Mouse (Mus musculus): ENCODE measurements around the gene Mvk. TPM values are rescaled to one million over a fixed set of nuclear protein-coding genes. Genes with fewer than 3 reads are reported as not detected.

The Mvk gene
- polyA plus RNA-seq, 1 experiment: 24.4 TPM

- H3K4me1 ChIP-seq (ENCODE audit: control insufficient read depth, insufficient read depth, low read length): no peaks in the 10 kb centered on the region
- H3K27ac ChIP-seq (ENCODE audit: insufficient read depth, low read length): no peak overlapping the region
- TF ChIP-seq POLR2A (IDR thresholded peaks at IDR 0.05; ENCODE audit: low read depth, low read length): no peak
- TF ChIP-seq CTCF (IDR thresholded peaks at IDR 0.05; ENCODE audit: borderline replicate concordance, insufficient read depth, low read length): no peak
- no peak overlapping the region for H3K4me3 ChIP-seq (ENCODE audit: insufficient read depth, low read length)
Measured at GRCm38 (mm10) chr5:114504826-114505225, 60.8 kb downstream of the Mvk start.

DNA sequence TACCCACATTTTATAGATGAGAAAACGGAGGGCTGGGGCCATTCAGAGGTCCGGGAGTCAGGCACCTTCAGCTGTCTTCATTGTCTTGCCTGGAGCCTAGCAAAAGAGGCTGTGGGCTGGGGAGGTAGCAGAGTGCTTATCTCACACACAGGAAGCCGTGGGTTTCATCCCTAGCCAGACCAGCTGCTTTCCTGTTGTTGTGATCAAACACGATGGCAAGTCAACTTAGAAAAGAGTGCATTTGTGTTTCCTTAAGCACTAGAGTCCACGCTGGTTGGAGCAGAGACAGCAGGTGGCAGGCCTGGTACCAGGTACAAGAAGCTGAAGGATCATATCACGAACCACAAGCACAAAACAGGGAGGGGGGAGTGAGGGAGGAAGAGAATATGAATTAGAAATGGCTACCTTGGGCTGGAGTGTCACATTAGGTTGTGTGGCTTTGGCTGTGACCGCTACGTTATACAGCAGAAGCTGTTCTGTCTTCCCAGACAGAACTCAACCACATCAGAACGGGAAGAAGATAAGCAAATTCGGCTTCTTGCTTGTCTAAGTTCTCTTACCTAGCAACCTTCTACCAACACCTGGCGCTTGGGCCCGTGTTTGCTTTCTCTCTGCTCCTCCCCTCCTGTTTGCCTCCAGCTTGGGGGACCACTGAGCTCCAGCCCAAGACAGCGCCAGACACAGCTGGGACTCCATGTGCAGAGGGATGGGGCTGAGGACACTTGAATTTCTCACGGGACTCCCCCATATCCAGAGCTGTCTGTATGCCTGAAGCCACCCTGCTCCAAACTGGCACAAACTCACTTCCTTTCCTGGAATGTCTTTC is 61.4 kb downstream of the Mvk start:
- TF ChIP-seq POLR2A (IDR thresholded peaks at IDR 0.05; ENCODE audit: low read depth, low read length): no peak
- no peak for TF ChIP-seq CTCF (IDR thresholded peaks at IDR 0.05; ENCODE audit: borderline replicate concordance, insufficient read depth, low read length)
- no peak overlapping the region for H3K4me3 ChIP-seq (ENCODE audit: insufficient read depth, low read length)
- no peaks in the 10 kb centered on the region for H3K4me1 ChIP-seq (ENCODE audit: control insufficient read depth, insufficient read depth, low read length)
- H3K27ac ChIP-seq (ENCODE audit: insufficient read depth, low read length): no peak overlapping the region

DNA sequence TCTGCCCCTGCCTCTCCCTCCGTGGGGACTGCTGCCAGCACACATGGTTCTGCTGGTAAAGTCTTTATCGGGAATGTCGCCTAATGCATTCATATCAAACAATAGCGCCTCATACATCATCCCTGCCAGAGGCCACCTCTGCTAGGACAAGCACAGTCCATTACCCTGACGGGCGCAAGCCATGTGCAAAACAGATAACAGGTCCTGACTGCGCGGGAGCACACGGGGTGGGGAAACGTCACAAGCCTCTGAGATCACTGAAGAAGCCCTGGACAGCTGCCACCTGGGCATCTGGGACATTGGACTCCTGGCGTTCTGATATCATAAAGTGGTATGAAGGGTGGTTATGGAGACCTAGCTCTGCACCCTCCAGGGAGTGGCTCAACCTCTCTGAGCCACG is 63.3 kb downstream of the Mvk start:
- TF ChIP-seq CTCF (IDR thresholded peaks at IDR 0.05; ENCODE audit: borderline replicate concordance, insufficient read depth, low read length) (no peak), POLR2A (IDR thresholded peaks at IDR 0.05; ENCODE audit: low read depth, low read length) (no peak)
- Histone ChIP-seq H3K4me3 (ENCODE audit: insufficient read depth, low read length) (no peak overlapping the region), H3K27ac (ENCODE audit: insufficient read depth, low read length) (no peak overlapping the region), H3K4me1 (ENCODE audit: control insufficient read depth, insufficient read depth, low read length) (no peaks in the 10 kb centered on the region)

DNA sequence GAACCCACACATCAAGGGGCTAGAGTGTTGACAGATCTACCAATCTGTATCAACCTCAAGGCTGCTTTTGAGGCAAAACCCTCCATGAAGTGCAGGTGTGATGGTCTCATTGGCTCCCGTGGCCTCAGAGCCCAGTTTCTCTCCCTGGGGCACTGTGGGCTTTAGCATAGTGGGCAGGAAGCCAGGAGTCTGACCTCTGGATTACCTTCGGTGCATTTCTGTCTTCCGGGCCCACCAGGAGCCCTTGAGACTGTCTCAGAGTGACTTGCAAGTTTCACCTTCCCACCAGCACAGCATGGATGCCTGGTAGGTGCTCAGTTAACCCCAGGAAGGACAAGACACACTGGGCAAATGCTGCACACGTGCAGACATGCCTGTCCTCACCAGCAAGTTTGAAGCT is 63.9 kb downstream of the Mvk start:
- no peaks in the 10 kb centered on the region for H3K4me1 ChIP-seq (ENCODE audit: control insufficient read depth, insufficient read depth, low read length)
- H3K27ac ChIP-seq (ENCODE audit: insufficient read depth, low read length): no peak overlapping the region
- TF ChIP-seq CTCF (IDR thresholded peaks at IDR 0.05; ENCODE audit: borderline replicate concordance, insufficient read depth, low read length): no peak
- no peak for TF ChIP-seq POLR2A (IDR thresholded peaks at IDR 0.05; ENCODE audit: low read depth, low read length)
- no peak overlapping the region for H3K4me3 ChIP-seq (ENCODE audit: insufficient read depth, low read length)

- no peak overlapping the region for H3K4me3 ChIP-seq (ENCODE audit: insufficient read depth, low read length)
- no peak overlapping the region for H3K27ac ChIP-seq (ENCODE audit: insufficient read depth, low read length)
- no peak for TF ChIP-seq POLR2A (IDR thresholded peaks at IDR 0.05; ENCODE audit: low read depth, low read length)
- TF ChIP-seq CTCF (IDR thresholded peaks at IDR 0.05; ENCODE audit: borderline replicate concordance, insufficient read depth, low read length): no peak
- H3K4me1 ChIP-seq (ENCODE audit: control insufficient read depth, insufficient read depth, low read length): no peaks in the 10 kb centered on the region
Measured at GRCm38 (mm10) chr5:114509461-114509860, 65.4 kb downstream of the Mvk start.

Other genes starting within 250 kb of the Mvk start
- gene Foxn4, start 170.5 kb upstream of the Mvk start, polyA plus RNA-seq (2011; ENCODE audit: insufficient read length, low read depth, missing spikeins): not detected in 2 replicates
- 1.6 and 2.5 TPM in 2 replicates for gene Myo1h, start 155.1 kb upstream of the Mvk start, polyA plus RNA-seq (2011; ENCODE audit: insufficient read length, low read depth, missing spikeins)
- 165 and 206 TPM in 2 replicates for gene Kctd10, start 63.8 kb upstream of the Mvk start, polyA plus RNA-seq (2011; ENCODE audit: insufficient read length, low read depth, missing spikeins)
- gene Ube3b, start 63.7 kb upstream of the Mvk start, polyA plus RNA-seq (2011; ENCODE audit: insufficient read length, low read depth, missing spikeins): 45.5 and 45.7 TPM in 2 replicates
- 18.7 and 24.1 TPM in 2 replicates for gene Mmab, start 209 bp upstream of the Mvk start, polyA plus RNA-seq (2011; ENCODE audit: insufficient read length, low read depth, missing spikeins)
- 0.18 TPM in 1 of 2 replicates, not detected in the other for gene Fam222a, start 123.7 kb downstream of the Mvk start, polyA plus RNA-seq (2011; ENCODE audit: insufficient read length, low read depth, missing spikeins)
- 1.1 and 2.0 TPM in 2 replicates for gene Trpv4, start 214.2 kb downstream of the Mvk start, polyA plus RNA-seq (2011; ENCODE audit: insufficient read length, low read depth, missing spikeins)
- gene Gltp, start 246.7 kb downstream of the Mvk start, polyA plus RNA-seq (2011; ENCODE audit: insufficient read length, low read depth, missing spikeins): 46.6 TPM in 2 replicates